Mouse (Mus musculus) lung, postnatal 10 days (tissue): ENCODE measurements around the gene Alad.
A peak's percentile ranks its signal among the peaks of the same experiment; 100 is the strongest.

ENCODE experiments used
- DNase-seq: peaks from one replicate; pipeline ENCODE4 v3.0.0; 2021

Alad gene

GRCm38 (mm10) chr4:62519849-62520233 is at the start of gene Alad:
Gene Alad, minus strand, starts transcription at chr4:62519918.
- peak; percentile 93 for DNase-seq

GRCm38 (mm10) chr4:62568359-62568758 is 48.6 kb upstream of the Alad start:
- DNase-seq = no peak

- DNase-seq = no peak
Measured at GRCm38 (mm10) chr4:62567696-62568095, 48.0 kb upstream of the Alad start.

- DNase-seq = no peak
Measured at GRCm38 (mm10) chr4:62566530-62566929, 46.8 kb upstream of the Alad start.

GRCm38 (mm10) chr4:62562006-62562405 is 42.3 kb upstream of the Alad start:
- DNase-seq = no peak

- no peak for DNase-seq
Measured at GRCm38 (mm10) chr4:62561630-62562001, 41.9 kb upstream of the Alad start.

- DNase-seq = peak; percentile 89
Measured at GRCm38 (mm10) chr4:62560963-62561629, 41.4 kb upstream of the Alad start.

- DNase-seq = no peak
Measured at GRCm38 (mm10) chr4:62559797-62560329, 40.1 kb upstream of the Alad start, which contains the start of gene Rgs3. Gene Rgs3, plus strand, starts transcription at chr4:62559847.

- DNase-seq = no peak
Measured at GRCm38 (mm10) chr4:62557436-62557835, 37.7 kb upstream of the Alad start.

GRCm38 (mm10) chr4:62551966-62552365 is 32.2 kb upstream of the Alad start:
- no peak for DNase-seq

GRCm38 (mm10) chr4:62544801-62545200 is 25.1 kb upstream of the Alad start:
- no peak for DNase-seq

- DNase-seq = no peak
Measured at GRCm38 (mm10) chr4:62543782-62544181, 24.1 kb upstream of the Alad start.

- no peak for DNase-seq
Measured at GRCm38 (mm10) chr4:62541802-62542201, 22.1 kb upstream of the Alad start.

GRCm38 (mm10) chr4:62533729-62534128 is 14.0 kb upstream of the Alad start:
- DNase-seq = no peak

- no peak for DNase-seq
Measured at GRCm38 (mm10) chr4:62527655-62528054, 7.9 kb upstream of the Alad start.

GRCm38 (mm10) chr4:62526256-62526655 is 6.5 kb upstream of the Alad start:
- DNase-seq = no peak

GRCm38 (mm10) chr4:62525489-62525811 is 5.7 kb upstream of the Alad start:
- DNase-seq = no peak

GRCm38 (mm10) chr4:62524651-62525488 is 5.2 kb upstream of the Alad start, which contains the start of the genes Pole3 and 4933430I17Rik:
Gene Pole3, minus strand, starts transcription at chr4:62525068.
Gene 4933430I17Rik, plus strand, starts transcription at chr4:62525369.
- DNase-seq = peak; percentile 98

- DNase-seq = no peak
Measured at GRCm38 (mm10) chr4:62520892-62521400, 1.2 kb upstream of the Alad start.

GRCm38 (mm10) chr4:62519122-62519848 is 433 bp downstream of the Alad start:
- DNase-seq = no peak

GRCm38 (mm10) chr4:62518416-62519121 is 1.1 kb downstream of the Alad start:
- peak; percentile 36 for DNase-seq
